Mouse (Mus musculus): Measurements from ENCODE around the gene Bach2. TPM values are rescaled to one million over a fixed set of nuclear protein-coding genes. Genes with fewer than 3 reads are reported as not detected.
A peak's percentile ranks its signal among the peaks of the same experiment; 100 is the strongest.

Bach2 gene
- polyA plus RNA-seq, 1 experiment: 7.5 TPM

DNA sequence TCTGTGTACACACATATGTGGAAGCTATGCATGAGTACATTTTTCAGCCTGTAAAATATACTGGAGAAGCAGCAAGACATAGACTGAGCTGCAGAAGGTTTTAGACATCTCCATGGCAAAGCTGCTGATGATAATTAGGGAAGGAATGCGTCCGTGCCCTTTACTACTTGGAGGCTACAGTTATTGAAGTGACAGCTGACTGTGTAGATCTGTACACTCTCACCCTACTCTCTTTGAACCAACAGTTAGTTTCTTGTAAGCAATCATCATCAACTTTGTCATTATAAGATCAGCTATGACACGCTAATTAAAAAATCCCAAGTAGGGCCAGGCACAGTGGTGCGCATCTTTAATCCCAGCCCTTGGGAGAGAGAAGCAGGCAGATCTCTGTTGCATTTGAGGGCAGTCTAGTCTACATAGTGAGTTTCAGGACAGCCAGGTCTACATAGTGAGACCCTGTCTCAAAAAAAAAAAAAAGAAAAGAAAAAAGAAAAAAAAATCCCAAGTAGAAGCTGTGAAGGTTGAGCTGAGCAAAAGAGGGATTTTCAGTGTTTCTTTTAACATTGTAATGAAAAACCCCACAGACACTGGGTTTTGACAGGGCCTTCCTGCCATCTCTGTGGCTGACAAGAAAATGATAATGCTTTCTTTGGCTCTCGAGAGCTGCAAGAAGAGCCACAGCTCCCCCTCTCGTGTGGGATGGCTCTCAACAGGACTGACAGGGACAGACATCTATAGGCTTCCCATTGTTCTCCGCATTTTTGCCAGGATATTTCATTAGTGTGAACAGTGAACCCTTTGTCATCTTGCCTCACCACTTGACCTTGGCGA, 322.3 kb downstream of the Bach2 start:
- peak overlapping the region; percentile 7 for H3K4me3 ChIP-seq (replicated peaks; ENCODE audit: extremely low read depth, low read depth, low read length)
- WGBS: 54% methylated on average over 8 of the region's 8 CpGs
- DNase-seq: no peak
- TF ChIP-seq CTCF (IDR thresholded peaks at IDR 0.05; ENCODE audit: insufficient read depth, low read length) (peak; percentile 21; the same call in 1 of the 2 replicates), POLR2A (IDR thresholded peaks at IDR 0.05; ENCODE audit: borderline replicate concordance, extremely low read depth, low read depth, low read length) (no peak)
- peaks cover 5% of the 10 kb centered on the region for H3K4me1 ChIP-seq (ENCODE audit: control insufficient read depth, insufficient read depth, low read length)

DNA sequence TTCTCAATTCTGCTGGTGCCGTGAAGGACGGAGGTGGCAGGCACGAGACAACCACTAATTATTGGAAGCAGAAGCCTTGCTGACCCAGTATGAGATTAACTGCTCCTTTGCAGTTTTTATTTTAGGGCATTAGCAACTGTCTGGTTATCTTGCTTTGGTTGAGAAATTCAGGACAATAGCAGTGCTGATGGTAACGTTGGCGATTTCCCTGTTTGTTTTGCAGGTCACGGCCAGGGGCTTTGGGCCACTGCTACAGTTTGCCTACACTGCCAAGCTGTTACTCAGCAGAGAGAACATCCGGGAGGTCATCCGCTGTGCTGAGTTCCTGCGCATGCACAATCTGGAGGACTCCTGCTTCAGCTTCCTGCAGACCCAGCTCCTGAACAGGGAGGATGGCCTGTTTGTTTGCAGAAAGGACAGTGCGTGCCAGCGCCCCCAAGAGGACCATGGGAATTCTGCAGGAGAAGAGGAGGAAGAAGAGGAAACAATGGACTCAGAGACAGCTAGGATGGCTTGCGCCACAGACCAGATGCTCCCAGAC, 323.0 kb downstream of the Bach2 start:
- peak overlapping the region; percentile 7 for H3K4me3 ChIP-seq (replicated peaks; ENCODE audit: extremely low read depth, low read depth, low read length)

DNA sequence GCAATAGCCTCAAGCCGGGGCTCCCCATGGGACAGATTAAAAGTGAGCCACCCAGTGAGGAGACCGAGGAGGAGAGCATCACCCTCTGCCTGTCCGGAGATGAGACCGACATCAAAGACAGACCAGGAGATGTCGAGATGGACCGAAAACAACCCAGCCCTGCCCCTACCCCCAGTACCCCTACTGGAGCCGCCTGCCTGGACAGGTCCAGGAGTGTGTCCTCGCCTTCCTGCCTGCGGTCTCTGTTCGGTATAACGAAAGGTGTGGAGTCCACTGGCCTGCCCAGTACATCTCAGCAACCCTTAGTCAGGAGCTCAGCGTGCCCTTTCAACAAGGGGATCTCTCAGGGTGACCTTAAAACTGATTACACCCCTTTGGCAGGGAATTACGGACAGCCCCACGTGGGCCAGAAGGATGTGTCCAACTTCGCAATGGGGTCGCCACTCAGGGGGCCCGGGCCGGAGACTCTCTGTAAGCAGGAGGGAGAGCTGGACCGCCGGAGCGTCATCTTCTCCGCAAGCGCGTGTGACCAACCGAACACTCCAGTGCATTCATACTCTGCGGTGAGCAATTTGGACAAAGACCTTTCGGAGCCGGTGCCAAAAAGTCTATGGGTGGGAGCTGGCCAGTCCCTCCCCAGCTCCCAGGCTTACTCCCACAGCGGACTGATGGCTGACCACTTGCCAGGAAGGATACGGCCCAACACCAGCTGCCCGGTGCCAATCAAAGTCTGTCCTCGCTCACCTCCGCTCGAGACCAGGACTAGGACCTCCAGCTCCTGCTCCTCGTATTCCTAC, 323.9 kb downstream of the Bach2 start:
- Histone ChIP-seq H3K4me3 (replicated peaks; ENCODE audit: extremely low read depth, low read depth, low read length) (no peak overlapping the region), H3K4me1 (ENCODE audit: control insufficient read depth, insufficient read depth, low read length) (peaks cover 5% of the 10 kb centered on the region)
- WGBS: 97% methylated on average over 35 of the region's 35 CpGs
- DNase-seq: no peak
- TF ChIP-seq CTCF (IDR thresholded peaks at IDR 0.05; ENCODE audit: insufficient read depth, low read length) (no peak), POLR2A (IDR thresholded peaks at IDR 0.05; ENCODE audit: borderline replicate concordance, extremely low read depth, low read depth, low read length) (no peak)

More for the DNA sequence above, 323.0 kb downstream of the Bach2 start:
- DNase-seq: no peak
- peak; percentile 48; the same call in 1 of the 2 replicates for TF ChIP-seq CTCF (IDR thresholded peaks at IDR 0.05; ENCODE audit: insufficient read depth, low read length)
- no peak for TF ChIP-seq POLR2A (IDR thresholded peaks at IDR 0.05; ENCODE audit: borderline replicate concordance, extremely low read depth, low read depth, low read length)
- 26% methylated on average over 12 of the region's 12 CpGs for WGBS
- peaks cover 5% of the 10 kb centered on the region for H3K4me1 ChIP-seq (ENCODE audit: control insufficient read depth, insufficient read depth, low read length)

DNA sequence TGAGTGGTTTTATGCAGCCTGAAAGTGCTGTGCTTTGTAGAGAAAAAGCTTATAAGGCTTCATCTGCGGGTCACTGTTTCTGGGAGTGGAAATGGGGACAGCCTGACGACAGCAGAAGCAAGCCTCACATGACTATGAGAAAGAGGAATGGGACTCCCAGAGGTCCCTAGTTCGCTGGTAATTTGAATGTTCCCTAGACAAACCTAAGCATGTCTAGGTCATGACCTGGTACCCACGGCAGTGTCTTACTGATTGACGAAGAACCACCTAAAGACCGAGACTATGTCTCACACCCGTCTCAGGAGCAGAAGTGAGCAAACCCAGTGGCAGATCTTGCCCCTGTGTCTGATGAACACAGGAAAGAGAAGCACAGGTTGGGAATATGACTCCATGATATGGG, 325.8 kb downstream of the Bach2 start:
- WGBS: 77% methylated on average over 7 of the region's 7 CpGs
- no peak for DNase-seq

DNA sequence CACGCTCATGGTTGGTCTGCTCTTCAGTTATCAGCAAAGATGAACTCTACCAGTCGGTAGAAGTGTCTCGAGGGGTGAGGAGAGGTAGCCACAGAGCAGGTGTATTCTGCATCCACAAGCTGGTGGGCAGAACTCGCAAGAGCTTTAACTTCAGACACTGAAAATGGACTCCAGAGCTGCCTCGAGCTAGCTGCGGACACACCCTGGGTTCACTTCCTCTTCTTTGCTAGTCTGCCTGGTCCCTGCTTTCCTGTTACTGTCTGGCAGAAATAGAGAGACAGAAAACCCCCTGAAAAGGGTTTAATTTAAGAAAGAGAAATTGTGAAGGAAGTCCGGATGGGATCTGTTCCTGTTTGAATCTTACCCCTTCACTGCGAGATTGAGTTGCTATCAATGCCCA, 326.3 kb downstream of the Bach2 start:
- DNase-seq: no peak
- Histone ChIP-seq H3K4me1 (ENCODE audit: control insufficient read depth, insufficient read depth, low read length) (peaks cover 5% of the 10 kb centered on the region), H3K4me3 (replicated peaks; ENCODE audit: extremely low read depth, low read depth, low read length) (no peak overlapping the region)
- 63% methylated on average over 8 of the region's 8 CpGs for WGBS
- TF ChIP-seq CTCF (IDR thresholded peaks at IDR 0.05; ENCODE audit: insufficient read depth, low read length): no peak

More for the DNA sequence above, 325.8 kb downstream of the Bach2 start:
- Histone ChIP-seq H3K4me1 (ENCODE audit: control insufficient read depth, insufficient read depth, low read length) (peaks cover 5% of the 10 kb centered on the region), H3K4me3 (replicated peaks; ENCODE audit: extremely low read depth, low read depth, low read length) (no peak overlapping the region)
- TF ChIP-seq POLR2A (IDR thresholded peaks at IDR 0.05; ENCODE audit: borderline replicate concordance, extremely low read depth, low read depth, low read length) (no peak), CTCF (IDR thresholded peaks at IDR 0.05; ENCODE audit: insufficient read depth, low read length) (no peak)

DNA sequence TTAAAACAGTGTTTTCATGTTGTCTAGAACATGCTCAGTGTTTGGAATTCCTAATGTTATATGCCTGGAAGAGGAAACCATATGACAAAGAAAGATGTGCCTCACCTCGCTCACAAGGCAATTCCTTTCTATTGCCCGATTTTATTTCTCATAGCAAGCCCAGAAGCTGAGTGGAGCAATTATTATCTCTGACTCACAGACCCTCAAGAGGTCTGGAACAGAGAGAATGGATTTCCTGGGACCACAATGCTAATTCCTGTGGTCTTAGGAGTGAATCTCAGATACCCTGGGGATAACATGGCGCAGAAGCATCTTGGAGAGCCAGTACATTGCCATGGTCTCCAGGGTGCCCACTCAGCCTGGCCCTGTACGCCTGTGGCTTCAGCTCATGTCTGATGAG, 330.4 kb downstream of the Bach2 start:
- Histone ChIP-seq H3K4me3 (replicated peaks; ENCODE audit: extremely low read depth, low read depth, low read length) (no peak overlapping the region), H3K4me1 (ENCODE audit: control insufficient read depth, insufficient read depth, low read length) (peaks cover 5% of the 10 kb centered on the region)
- 80% methylated on average over 4 of the region's 4 CpGs for WGBS
- no peak for DNase-seq
- TF ChIP-seq POLR2A (IDR thresholded peaks at IDR 0.05; ENCODE audit: borderline replicate concordance, extremely low read depth, low read depth, low read length) (no peak), CTCF (IDR thresholded peaks at IDR 0.05; ENCODE audit: insufficient read depth, low read length) (no peak)

DNA sequence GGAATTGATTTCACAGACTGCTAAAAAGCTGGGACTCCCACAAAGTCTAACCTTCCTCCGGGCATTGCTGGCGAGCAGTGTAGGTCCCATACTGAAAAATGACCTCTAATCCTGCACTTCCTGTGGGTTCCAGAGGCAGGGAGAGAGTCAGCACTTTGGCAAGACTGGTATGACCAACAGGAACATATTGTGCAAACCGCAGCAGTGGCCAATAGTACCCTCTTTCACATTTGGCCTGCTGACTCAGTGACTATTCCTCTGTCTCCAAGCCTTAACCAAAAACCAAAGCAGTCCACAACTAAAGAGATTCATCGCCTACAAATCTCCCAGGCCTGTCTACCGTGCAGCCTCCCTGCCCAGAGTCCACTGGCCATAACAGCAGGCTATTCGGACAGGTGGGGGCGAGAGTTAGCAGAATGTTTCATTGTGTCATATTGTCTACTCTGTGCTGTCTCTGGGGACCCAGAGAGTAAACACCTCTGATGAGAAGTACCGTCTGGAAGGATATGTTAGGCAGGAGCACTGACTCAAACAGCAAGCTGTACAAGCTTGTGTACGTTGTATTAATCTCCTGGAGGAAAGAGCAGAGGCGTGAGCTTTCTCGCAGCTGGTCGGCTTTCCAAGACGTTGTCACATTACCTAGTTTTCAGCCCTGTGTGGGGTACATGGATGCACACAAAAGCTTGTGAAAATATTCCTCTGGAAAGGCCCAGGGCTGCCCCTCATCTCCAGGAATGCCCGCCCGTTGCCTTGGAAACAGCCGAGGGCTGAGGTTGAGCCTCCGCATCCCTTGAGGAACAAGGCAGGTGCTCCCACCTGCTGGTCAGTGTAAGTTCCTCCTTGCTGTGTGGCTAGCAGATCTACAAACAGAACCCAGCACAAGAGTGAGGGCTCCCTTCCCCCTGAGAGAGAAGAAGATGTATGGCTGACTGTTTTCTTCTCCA, 331.7 kb downstream of the Bach2 start:
- WGBS: 63% methylated on average over 17 of the region's 17 CpGs
- Histone ChIP-seq H3K4me3 (replicated peaks; ENCODE audit: extremely low read depth, low read depth, low read length) (no peak overlapping the region), H3K4me1 (ENCODE audit: control insufficient read depth, insufficient read depth, low read length) (peaks cover 4% of the 10 kb centered on the region)
- no peak for DNase-seq
- TF ChIP-seq POLR2A (IDR thresholded peaks at IDR 0.05; ENCODE audit: borderline replicate concordance, extremely low read depth, low read depth, low read length) (no peak), CTCF (IDR thresholded peaks at IDR 0.05; ENCODE audit: insufficient read depth, low read length) (no peak)

DNA sequence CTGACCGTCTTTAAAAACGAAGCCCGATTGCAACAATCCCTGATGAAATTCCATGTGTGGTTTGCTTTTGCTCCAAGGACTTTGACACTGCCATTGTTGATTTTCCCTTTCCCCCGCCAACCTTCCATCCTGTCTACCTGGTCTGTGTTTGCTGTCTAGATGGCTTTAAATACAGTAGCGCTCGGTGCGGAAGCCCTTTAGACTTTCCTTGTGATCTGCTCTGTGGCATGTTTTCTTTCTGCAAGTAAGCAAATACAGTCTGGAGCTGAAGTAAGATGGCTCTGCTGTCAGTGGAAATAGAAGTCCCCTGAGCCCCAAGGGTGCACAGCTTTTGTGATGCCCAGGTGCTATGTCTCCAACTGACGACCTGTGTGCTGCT, 332.3 kb downstream of the Bach2 start:
- H3K4me1 ChIP-seq (ENCODE audit: control insufficient read depth, insufficient read depth, low read length): 0 out of 2 replicates have a peak, but pooled peaks cover 3% of the 10 kb centered on the region
- H3K4me3 ChIP-seq (replicated peaks; ENCODE audit: extremely low read depth, low read depth, low read length): no peak overlapping the region
- DNase-seq: no peak
- 75% methylated on average over 8 of the region's 8 CpGs for WGBS
- TF ChIP-seq CTCF (IDR thresholded peaks at IDR 0.05; ENCODE audit: insufficient read depth, low read length): no peak
- TF ChIP-seq POLR2A (IDR thresholded peaks at IDR 0.05; ENCODE audit: borderline replicate concordance, extremely low read depth, low read depth, low read length): no peak
